In genomic region chr12:118566681-118567080, GRCm38 (mm10) we compare ENCODE assay signal across 15 mouse cellular contexts.
"Had no signal": no experiment of that assay in that cellular context is flagged by ENCODE, and none has a peak within 500 bp of the region (broad histone marks: within the 10 kb centered on the region; RNA-seq: fewer than 3 reads in every experiment).

No protein-coding gene starts in this region.

- H3K4me3 ChIP-seq: neural tube, embryonic 15.5 days; stomach, embryonic 15.5 days had no signal

- H3K4me1 ChIP-seq: stomach, embryonic 15.5 days had no signal

- H3K27me3 ChIP-seq: neural tube, embryonic 15.5 days; stomach, embryonic 15.5 days had no signal

- H3K9ac ChIP-seq: neural tube, embryonic 15.5 days; stomach, embryonic 15.5 days had no signal

- H3K4me2 ChIP-seq: neural tube, embryonic 15.5 days; stomach, embryonic 15.5 days had no signal

- H3K27ac ChIP-seq: neural tube, embryonic 15.5 days; stomach, embryonic 15.5 days; stomach, postnatal 0 days had no signal

- DNase-seq: retina, postnatal 1 day; right cerebral cortex, adult 18-20 months; right cerebral cortex, postnatal 14 days; right cerebral cortex, postnatal 25 days; right cerebral cortex, postnatal 4 days; spleen, adult 18-20 months; thymus, adult 18-20 months; thymus, adult 2 months; thymus, postnatal 14 days; thymus, postnatal 25 days; thymus, postnatal 36 days; thymus, postnatal 4 days had no signal

- H3K36me3 ChIP-seq: neural tube, embryonic 15.5 days; stomach, embryonic 15.5 days had no signal

- H3K9me3 ChIP-seq: neural tube, embryonic 15.5 days; stomach, embryonic 15.5 days had no signal
